Mouse (Mus musculus): ENCODE results near the gene Emp1. TPM values are rescaled to one million over a fixed set of nuclear protein-coding genes. Genes with fewer than 3 reads are reported as not detected.

The Emp1 gene
- 54.3 and 60.3 TPM in 2 replicates for polyA plus RNA-seq (2015; fragmentation: Nextera tagmentation; extraction: Ambion mirVana)

DNA sequence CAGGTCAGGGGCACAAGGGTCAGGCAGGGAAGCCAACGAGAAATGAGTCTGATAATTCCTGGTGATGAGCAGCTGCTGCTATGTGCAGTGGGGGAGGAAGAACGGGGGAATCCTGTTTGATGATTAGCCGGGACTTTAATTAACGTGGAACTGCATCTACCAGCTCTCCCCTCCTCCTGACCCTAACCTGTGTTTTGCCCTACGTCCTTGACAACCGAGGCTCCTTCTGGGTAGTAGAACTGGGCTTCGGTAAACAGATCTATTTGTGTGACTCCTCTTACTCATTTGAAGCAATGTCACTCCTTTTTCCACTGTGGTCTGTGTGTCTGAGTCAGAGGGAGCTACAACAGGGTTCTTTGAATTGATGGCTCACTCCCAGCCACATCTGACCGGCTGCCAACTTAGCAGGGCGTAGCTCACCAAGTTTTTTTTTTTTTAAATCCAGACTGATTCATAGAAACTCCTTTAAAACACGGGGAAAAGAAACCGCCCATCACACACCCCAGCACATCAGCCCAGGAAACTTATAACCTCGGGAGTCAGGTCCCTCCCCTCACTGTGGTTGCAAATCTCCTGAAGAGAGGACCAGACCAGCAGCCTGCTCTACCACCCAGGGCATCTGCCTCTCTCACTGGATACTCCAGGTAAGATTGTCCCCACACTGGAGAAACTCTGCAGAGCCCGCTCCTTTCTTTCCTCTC is at the start of gene Emp1:
TSS of gene Emp1 (plus strand) at position 87 of the 701 bp plus-strand sequence.
- no peaks in the 10 kb centered on the region for H3K27me3 ChIP-seq
- ATAC-seq (replicated peaks; ENCODE audit: low FRiP score), result peak; percentile 38
- WGBS, result 16% methylated on average over 13 of the region's 13 CpGs
- peak within 1 kb of the TSS; percentile 56 for H3K4me2 ChIP-seq
- H3K4me3 ChIP-seq (replicated peaks), result peak within 1 kb of the TSS; percentile 48
- H3K27ac ChIP-seq, result peak within 1 kb of the TSS; percentile 96
- H3K9me3 ChIP-seq (replicated peaks), result no peaks in the 10 kb centered on the region
- H3K4me1 ChIP-seq, result peaks cover 58% of the 10 kb centered on the region
- H3K36me3 ChIP-seq, result no peaks in the 10 kb centered on the region
- peak within 1 kb of the TSS; percentile 55 for H3K9ac ChIP-seq

DNA sequence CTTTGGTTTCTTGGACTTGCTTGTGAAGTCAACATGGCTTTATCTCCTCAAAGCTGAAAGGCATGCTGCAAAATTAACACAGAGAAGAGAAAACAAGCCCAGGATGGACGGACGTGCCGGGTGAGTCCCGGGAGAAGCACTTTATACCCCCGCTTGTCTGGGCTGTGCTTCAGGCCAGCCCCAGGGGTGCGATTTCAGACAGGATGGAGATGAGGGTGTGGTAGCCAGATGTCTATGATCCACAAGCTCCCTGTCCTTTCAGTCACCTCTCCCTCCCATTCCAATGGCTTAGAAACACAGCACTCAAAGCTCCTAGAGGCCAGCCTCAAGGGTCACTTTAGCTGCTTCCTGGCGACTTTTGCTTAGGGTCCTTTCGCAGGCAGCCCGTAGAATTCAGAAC is 48.4 kb upstream of the Emp1 start:
- Histone ChIP-seq H3K4me2 (no peak overlapping the region), H3K27ac (no peak overlapping the region), H3K4me1 (peaks cover 10% of the 10 kb centered on the region), H3K9me3 (replicated peaks) (no peaks in the 10 kb centered on the region), H3K27me3 (no peaks in the 10 kb centered on the region), H3K4me3 (replicated peaks) (no peak overlapping the region), H3K9ac (no peak overlapping the region), H3K36me3 (no peaks in the 10 kb centered on the region)
- 36% methylated on average over 9 of the region's 9 CpGs for WGBS
- no peak for ATAC-seq (replicated peaks; ENCODE audit: low FRiP score)

DNA sequence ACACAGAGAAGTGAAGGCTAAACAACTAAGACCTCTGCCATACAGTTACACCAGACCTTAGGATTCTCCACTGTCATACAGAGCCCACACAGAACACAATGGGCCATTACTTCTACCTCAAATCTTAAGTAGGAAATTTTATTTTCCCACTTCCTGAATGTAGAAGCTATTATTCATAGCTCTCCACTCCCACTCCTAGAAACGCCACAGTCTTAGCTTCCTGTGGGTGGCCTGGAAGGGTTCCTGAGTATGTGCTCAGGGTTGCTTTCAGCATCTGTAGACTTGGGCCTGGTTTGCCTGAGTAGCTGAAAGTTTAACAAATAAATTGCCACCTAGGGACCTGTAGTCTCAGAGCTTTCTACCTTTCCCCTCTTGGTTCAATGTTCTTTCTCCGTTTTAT is 46.2 kb upstream of the Emp1 start:
- Histone ChIP-seq H3K4me3 (replicated peaks) (no peak overlapping the region), H3K27me3 (no peaks in the 10 kb centered on the region), H3K4me2 (no peak overlapping the region), H3K36me3 (no peaks in the 10 kb centered on the region), H3K9me3 (replicated peaks) (no peaks in the 10 kb centered on the region), H3K4me1 (peaks cover 10% of the 10 kb centered on the region), H3K27ac (peak overlapping the region; percentile 65), H3K9ac (no peak overlapping the region)
- no peak; the same call in 1 of the 2 replicates for ATAC-seq (replicated peaks; ENCODE audit: low FRiP score)
- WGBS, result 58% methylated on average over 2 of the region's 2 CpGs

GRCm38 (mm10) chr6:135319431-135319933 is 42.9 kb upstream of the Emp1 start:
- no peaks in the 10 kb centered on the region for H3K27me3 ChIP-seq
- no peak for ATAC-seq (replicated peaks; ENCODE audit: low FRiP score)
- no peak overlapping the region for H3K27ac ChIP-seq
- H3K9ac ChIP-seq, result no peak overlapping the region
- no peak overlapping the region for H3K4me3 ChIP-seq (replicated peaks)
- no peaks in the 10 kb centered on the region for H3K9me3 ChIP-seq (replicated peaks)
- peaks cover 14% of the 10 kb centered on the region for H3K4me1 ChIP-seq
- no peaks in the 10 kb centered on the region for H3K36me3 ChIP-seq
- WGBS, result 56% methylated on average over 5 of the region's 5 CpGs
- H3K4me2 ChIP-seq, result no peak overlapping the region

GRCm38 (mm10) chr6:135322749-135323148 is 39.6 kb upstream of the Emp1 start:
- 0 out of 2 replicates have a peak, but pooled peaks have one; percentile 20 for ATAC-seq (replicated peaks; ENCODE audit: low FRiP score)
- Histone ChIP-seq H3K4me3 (replicated peaks) (no peak overlapping the region), H3K4me1 (peaks cover 21% of the 10 kb centered on the region), H3K9ac (no peak overlapping the region), H3K36me3 (no peaks in the 10 kb centered on the region), H3K27me3 (no peaks in the 10 kb centered on the region), H3K4me2 (peak overlapping the region; percentile 45), H3K27ac (peak overlapping the region; percentile 81), H3K9me3 (replicated peaks) (no peaks in the 10 kb centered on the region)
- WGBS, result 65% methylated on average over 7 of the region's 7 CpGs

DNA sequence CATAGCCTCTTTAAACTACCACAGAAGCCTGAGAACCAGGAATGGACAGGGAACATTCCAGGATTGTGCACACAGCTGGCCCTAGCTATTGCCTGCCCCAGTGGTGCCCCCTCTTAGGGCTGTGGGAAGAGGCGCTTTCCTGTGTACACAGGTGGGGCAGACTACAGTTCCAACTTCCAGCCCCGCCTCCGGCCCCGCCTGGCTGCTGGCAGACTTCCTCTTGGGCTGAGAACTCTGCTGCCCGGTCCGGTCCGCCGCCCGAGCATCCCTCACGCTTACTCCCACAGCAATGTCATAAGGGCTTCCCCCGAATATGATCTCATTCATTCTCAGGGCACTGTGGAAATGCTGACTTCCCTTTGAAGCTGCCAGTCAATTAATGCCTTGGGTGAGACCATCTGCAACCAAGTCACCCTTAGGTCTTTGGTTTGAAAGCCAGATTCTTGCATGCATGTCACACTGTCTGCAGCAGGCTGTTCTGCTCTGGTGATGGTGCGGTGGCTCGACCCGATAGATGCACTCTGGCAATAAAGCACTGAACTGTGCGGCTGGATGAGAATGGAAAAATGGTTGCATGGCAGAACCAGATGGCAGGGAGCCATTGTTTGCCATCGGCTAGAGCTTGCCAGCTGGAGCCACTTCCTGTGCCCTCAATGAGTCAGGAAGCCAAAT is 38.9 kb upstream of the Emp1 start:
- no peak overlapping the region for H3K9ac ChIP-seq

DNA sequence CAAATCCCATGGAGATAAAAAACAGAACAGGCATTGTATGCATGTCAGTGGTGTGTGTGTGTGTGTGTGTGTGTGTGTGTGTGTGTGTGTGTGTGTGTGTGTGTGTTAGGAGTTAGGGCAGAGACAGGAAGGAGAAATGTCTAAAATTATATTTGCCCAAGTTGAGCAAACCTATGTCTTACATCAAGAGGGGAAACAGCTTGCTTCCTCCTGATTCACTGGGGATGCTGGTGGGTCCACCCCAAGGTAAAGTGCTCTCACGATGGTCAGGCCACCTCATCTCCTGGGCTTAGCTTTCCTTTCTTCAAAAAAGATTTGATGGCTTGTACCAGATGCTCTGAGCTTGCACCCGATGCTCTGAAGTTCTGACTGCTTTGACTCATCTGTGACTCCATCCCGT is 38.2 kb upstream of the Emp1 start:
- Histone ChIP-seq H3K4me2 (no peak overlapping the region), H3K27ac (0 out of 2 replicates have a peak overlapping the region, but pooled peaks have one; percentile 37), H3K4me3 (replicated peaks) (no peak overlapping the region), H3K9ac (no peak overlapping the region), H3K9me3 (replicated peaks) (no peaks in the 10 kb centered on the region), H3K27me3 (no peaks in the 10 kb centered on the region), H3K36me3 (no peaks in the 10 kb centered on the region), H3K4me1 (peaks cover 21% of the 10 kb centered on the region)
- ATAC-seq (replicated peaks; ENCODE audit: low FRiP score), result no peak
- 67% methylated on average over 3 of the region's 3 CpGs for WGBS

More for the DNA sequence above, 38.9 kb upstream of the Emp1 start:
- Histone ChIP-seq H3K4me1 (peaks cover 21% of the 10 kb centered on the region), H3K4me2 (peak overlapping the region; percentile 45), H3K4me3 (replicated peaks) (no peak overlapping the region), H3K27ac (peak overlapping the region; percentile 81), H3K9me3 (replicated peaks) (no peaks in the 10 kb centered on the region), H3K27me3 (no peaks in the 10 kb centered on the region), H3K36me3 (no peaks in the 10 kb centered on the region)
- peak; percentile 89 for ATAC-seq (replicated peaks; ENCODE audit: low FRiP score)
- WGBS, result 23% methylated on average over 16 of the region's 16 CpGs

DNA sequence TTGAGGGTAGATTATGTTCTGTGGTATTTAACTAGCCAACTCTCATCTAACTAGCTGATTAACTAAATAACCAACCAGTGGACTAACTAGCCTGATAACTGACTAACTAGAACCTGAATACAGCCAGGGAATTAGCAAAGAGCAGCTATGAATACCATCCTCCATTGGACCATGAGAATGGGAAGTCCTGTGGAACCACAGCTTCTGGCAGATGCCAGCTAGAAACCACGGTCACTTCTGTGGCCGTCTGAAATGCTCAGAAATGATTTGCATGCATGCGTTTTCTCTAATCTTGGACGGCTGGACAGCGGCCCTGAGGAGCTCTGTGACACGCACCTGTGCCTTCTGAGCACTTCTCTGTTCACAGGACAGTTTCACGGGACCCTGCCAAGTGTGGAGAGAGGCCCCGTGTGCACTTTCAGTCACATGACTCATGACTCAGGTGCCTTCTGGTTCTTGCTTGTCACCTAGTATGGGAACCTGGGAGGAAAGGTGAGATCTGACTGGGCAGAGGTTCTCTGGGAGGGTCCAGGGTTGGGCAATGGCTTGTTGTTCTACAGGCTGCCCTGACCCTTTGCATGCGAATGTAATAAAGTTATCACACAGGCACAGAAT is 37.6 kb upstream of the Emp1 start:
- H3K9me3 ChIP-seq (replicated peaks), result no peaks in the 10 kb centered on the region
- H3K27ac ChIP-seq, result 0 out of 2 replicates have a peak overlapping the region, but pooled peaks have one; percentile 4
- no peak overlapping the region for H3K4me3 ChIP-seq (replicated peaks)
- H3K36me3 ChIP-seq, result no peaks in the 10 kb centered on the region
- ATAC-seq (replicated peaks; ENCODE audit: low FRiP score), result no peak
- H3K27me3 ChIP-seq, result no peaks in the 10 kb centered on the region
- WGBS, result 54% methylated on average over 9 of the region's 9 CpGs
- no peak overlapping the region for H3K4me2 ChIP-seq
- H3K4me1 ChIP-seq, result peaks cover 21% of the 10 kb centered on the region
- no peak overlapping the region for H3K9ac ChIP-seq

DNA sequence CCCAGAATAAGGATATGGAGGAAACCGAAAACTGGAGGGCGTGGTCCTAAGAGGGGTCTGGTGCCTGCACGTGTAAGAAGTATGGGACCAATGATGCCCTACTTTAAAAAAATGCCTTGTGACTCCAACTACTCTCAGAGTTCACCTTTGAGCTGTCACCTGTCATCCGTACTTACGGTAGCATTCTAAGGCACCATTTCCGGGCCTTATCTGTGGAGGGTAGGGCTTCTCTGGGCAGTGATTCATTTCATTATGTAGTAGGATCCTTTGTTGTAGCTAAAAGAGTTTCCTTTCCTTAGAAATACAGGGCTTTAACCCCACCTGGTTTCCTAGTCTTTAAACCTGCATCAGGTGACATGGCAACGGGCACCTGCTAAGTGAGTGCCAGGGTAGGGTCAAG is 35.5 kb upstream of the Emp1 start:
- Histone ChIP-seq H3K9me3 (replicated peaks) (no peaks in the 10 kb centered on the region), H3K4me2 (no peak overlapping the region), H3K4me3 (replicated peaks) (no peak overlapping the region), H3K36me3 (no peaks in the 10 kb centered on the region), H3K27ac (no peak overlapping the region), H3K27me3 (no peaks in the 10 kb centered on the region), H3K4me1 (peaks cover 21% of the 10 kb centered on the region), H3K9ac (no peak overlapping the region)
- no peak for ATAC-seq (replicated peaks; ENCODE audit: low FRiP score)
- WGBS, result 88% methylated on average over 7 of the region's 7 CpGs

DNA sequence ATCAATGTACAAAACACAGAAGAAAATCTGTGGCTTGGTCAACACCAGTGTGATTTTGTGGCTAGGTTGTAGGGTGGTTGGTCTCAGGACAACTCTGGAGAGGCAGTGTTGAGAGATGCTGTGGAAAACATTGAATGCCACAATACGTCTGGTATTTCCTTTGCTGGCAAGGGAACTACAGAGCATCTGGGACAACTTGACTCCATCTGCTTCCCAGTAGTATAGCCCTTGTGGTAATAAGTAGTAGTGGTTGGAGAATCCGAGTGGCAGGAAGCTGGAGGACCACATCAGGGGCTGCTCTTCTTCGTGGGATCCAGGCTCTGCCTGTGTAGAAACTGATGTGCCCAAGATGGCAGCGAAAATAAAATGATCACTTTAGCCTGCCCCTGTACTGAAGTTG is 30.4 kb upstream of the Emp1 start:
- no peak overlapping the region for H3K9ac ChIP-seq
- H3K4me2 ChIP-seq, result no peak overlapping the region
- WGBS, result 83% methylated on average over 4 of the region's 4 CpGs
- H3K36me3 ChIP-seq, result no peaks in the 10 kb centered on the region
- no peaks in the 10 kb centered on the region for H3K9me3 ChIP-seq (replicated peaks)
- ATAC-seq (replicated peaks; ENCODE audit: low FRiP score), result no peak
- H3K4me1 ChIP-seq, result peaks cover 25% of the 10 kb centered on the region
- H3K27me3 ChIP-seq, result no peaks in the 10 kb centered on the region
- peak overlapping the region; percentile 83 for H3K27ac ChIP-seq
- no peak overlapping the region for H3K4me3 ChIP-seq (replicated peaks)

DNA sequence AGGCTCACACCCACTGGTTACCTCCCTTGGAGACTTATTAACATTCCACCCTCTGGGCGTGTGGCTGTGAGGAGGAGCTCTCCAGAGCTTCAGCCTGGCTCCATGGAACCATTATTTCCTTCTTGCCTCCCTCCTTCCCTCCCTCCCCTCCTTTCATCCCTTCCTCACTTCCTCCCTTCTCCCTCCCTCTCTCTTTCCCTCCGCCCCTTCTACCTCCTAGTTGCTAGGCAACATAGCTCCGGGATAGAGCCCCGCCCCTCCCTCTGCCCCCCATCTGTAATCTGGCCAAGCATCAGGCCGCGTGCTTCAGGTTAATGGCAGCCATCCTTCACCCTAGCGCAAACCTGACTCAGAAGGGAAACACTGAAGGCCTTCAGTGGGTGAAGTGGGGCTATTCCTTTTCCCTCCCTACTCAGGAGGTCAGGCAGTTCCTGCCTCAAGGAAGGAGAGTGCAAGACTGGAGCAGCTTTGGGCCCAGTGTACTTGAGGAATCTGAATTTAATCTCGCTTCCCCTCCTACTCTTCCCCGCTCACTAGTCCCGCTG is 29.5 kb upstream of the Emp1 start:
- Histone ChIP-seq H3K4me1 (peaks cover 25% of the 10 kb centered on the region), H3K4me3 (replicated peaks) (no peak overlapping the region; the same call in 1 of the 2 replicates), H3K9ac (no peak overlapping the region), H3K27me3 (no peaks in the 10 kb centered on the region), H3K9me3 (replicated peaks) (no peaks in the 10 kb centered on the region), H3K36me3 (no peaks in the 10 kb centered on the region), H3K27ac (peak overlapping the region; percentile 83), H3K4me2 (peak overlapping the region; percentile 31)
- peak; percentile 88 for ATAC-seq (replicated peaks; ENCODE audit: low FRiP score)
- 15% methylated on average over 10 of the region's 10 CpGs for WGBS

Data from kidney, embryonic 15.5 days (tissue).